Mouse (Mus musculus) G1E (cell line): ENCODE results near the gene Uts2r.

Experiments used
- CTCF ChIP-seq: IDR thresholded peaks from 2 replicates; pipeline ENCODE4 v1.5.1; 2012; ENCODE audit warnings: low read depth, low read length, inconsistent platforms, mixed read lengths
- GATA1 ChIP-seq: IDR thresholded peaks from 2 replicates; pipeline ENCODE4 v1.6.1; 2012; ENCODE audit warnings: borderline replicate concordance, low read length, inconsistent platforms, mixed read lengths
- GATA2 ChIP-seq: IDR thresholded peaks from 2 replicates; pipeline ENCODE4 v1.6.1; 2012; ENCODE audit warnings: low read depth, low read length, inconsistent platforms, borderline replicate concordance
- TAL1 ChIP-seq: conservative IDR thresholded peaks from 2 replicates; pipeline ENCODE4 v1.6.1; 2012; ENCODE audit warnings: low read depth, low read length, inconsistent platforms, mixed read lengths

GRCm38 (mm10) chr11:121160636-121161346 lies 720 bp downstream of the Uts2r start:
- no peak for TF ChIP-seq CTCF
- no peak for TF ChIP-seq GATA1
- no peak for TF ChIP-seq TAL1
- TF ChIP-seq GATA2: no peak
